Comparison of ENCODE assay signal across 16 mouse cellular contexts in the genomic region with DNA sequence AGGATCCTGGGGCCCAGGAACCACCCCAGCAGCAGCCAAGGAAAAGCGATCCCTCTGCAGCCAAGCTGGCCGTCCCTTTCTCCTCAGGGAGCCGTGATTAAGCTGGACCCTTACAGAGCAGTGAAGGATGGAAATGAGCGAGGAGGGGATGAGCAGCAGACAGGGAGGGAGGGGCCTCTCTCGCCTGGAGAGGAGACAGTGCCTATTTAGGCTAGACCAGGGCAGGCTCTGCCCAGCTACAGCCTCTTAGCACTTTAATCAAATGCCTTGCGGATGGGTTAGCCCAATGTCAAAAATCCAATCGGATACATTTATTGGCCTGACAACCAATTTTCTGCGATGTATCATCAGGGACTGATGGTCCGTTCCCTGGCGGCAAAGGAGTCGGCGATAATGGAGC. TPM values are rescaled to one million over a fixed set of nuclear protein-coding genes. Genes with fewer than 3 reads are reported as not detected.
DNase-seq lines count a peak whose midpoint lies in the region; ATAC-seq lines count a peak whose summit lies in the region.
"Had no signal": no experiment of that assay in that cellular context is flagged by ENCODE, and none has a peak within 500 bp of the region (broad histone marks: within the 10 kb centered on the region; RNA-seq: fewer than 3 reads in every experiment).

No protein-coding gene starts in this region.

- intact Hi-C loops in left cerebral cortex, postnatal 36 days (cut with DNase I) = no loop called here

- no peak overlapping the region for H3K4me3 ChIP-seq in neural tube, embryonic 11.5 days (ENCODE audit: low read depth, low read length)
- no peak overlapping the region for H3K4me3 ChIP-seq in forebrain, embryonic 16.5 days (replicated peaks; ENCODE audit: low read length)
- H3K4me3 ChIP-seq in midbrain, embryonic 14.5 days (replicated peaks; ENCODE audit: low read depth, low read length) = no peak overlapping the region
- H3K4me3 ChIP-seq: kidney, embryonic 15.5 days; left cerebral cortex, adult 2 months; limb, embryonic 13.5 days had no signal

- 7% methylated on average over 12 of the region's 12 CpGs for WGBS in neural tube, embryonic 11.5 days
- whole genome bisulfite sequencing in forebrain, embryonic 16.5 days = 11% methylated on average over 12 of the region's 12 CpGs
- 7% methylated on average over 12 of the region's 12 CpGs for WGBS in midbrain, embryonic 14.5 days

- no peak for ATAC-seq in neural tube, embryonic 11.5 days (ENCODE audit: insufficient read depth, low FRiP score, low TSS enrichment)
- no peak for ATAC-seq in forebrain, embryonic 16.5 days
- ATAC-seq in midbrain, embryonic 14.5 days (ENCODE audit: low FRiP score, low TSS enrichment) = no peak
- ATAC-seq: CD4-positive, CD25-positive, alpha-beta regulatory T cell, adult 4 months; inflammation-experienced regulatory T-cells, adult 6 months had no signal

- H3K4me2 ChIP-seq in neural tube, embryonic 11.5 days (ENCODE audit: low read depth) = no peak overlapping the region
- H3K4me2 ChIP-seq in forebrain, embryonic 16.5 days (ENCODE audit: low read length) = no peak overlapping the region
- peak overlapping the region; percentile 3; the same call in 1 of the 2 replicates for H3K4me2 ChIP-seq in midbrain, embryonic 14.5 days (ENCODE audit: low read length)
- H3K4me2 ChIP-seq: kidney, embryonic 15.5 days; limb, embryonic 13.5 days had no signal

- no peak overlapping the region for H3K9ac ChIP-seq in neural tube, embryonic 11.5 days (ENCODE audit: low read length)
- H3K9ac ChIP-seq in forebrain, embryonic 16.5 days (replicated peaks; ENCODE audit: low read depth, low read length) = 0 out of 2 replicates have a peak overlapping the region, but pooled peaks have one; percentile 16
- H3K9ac ChIP-seq in midbrain, embryonic 14.5 days (replicated peaks; ENCODE audit: low read length) = no peak overlapping the region
- H3K9ac ChIP-seq: kidney, embryonic 15.5 days; limb, embryonic 13.5 days had no signal

- no peaks in the 10 kb centered on the region for H3K36me3 ChIP-seq in neural tube, embryonic 11.5 days (ENCODE audit: control insufficient read depth, insufficient read depth, low read length)
- no peaks in the 10 kb centered on the region for H3K36me3 ChIP-seq in forebrain, embryonic 16.5 days (ENCODE audit: control insufficient read depth, insufficient read depth)
- no peaks in the 10 kb centered on the region for H3K36me3 ChIP-seq in midbrain, embryonic 14.5 days (ENCODE audit: control insufficient read depth, insufficient read depth, low read length)
- H3K36me3 ChIP-seq: kidney, embryonic 15.5 days; limb, embryonic 13.5 days had no signal

- H3K9me3 ChIP-seq in neural tube, embryonic 11.5 days (ENCODE audit: control insufficient read depth, low read length) = no peaks in the 10 kb centered on the region
- H3K9me3 ChIP-seq in forebrain, embryonic 16.5 days (ENCODE audit: control insufficient read depth, low read length) = no peaks in the 10 kb centered on the region
- no peaks in the 10 kb centered on the region for H3K9me3 ChIP-seq in midbrain, embryonic 14.5 days (ENCODE audit: control insufficient read depth, low read length)
- H3K9me3 ChIP-seq: kidney, embryonic 15.5 days; limb, embryonic 13.5 days had no signal

- peaks cover 20% of the 10 kb centered on the region for H3K4me1 ChIP-seq in neural tube, embryonic 11.5 days (ENCODE audit: control insufficient read depth, insufficient read depth, low read length)
- peaks cover 9% of the 10 kb centered on the region for H3K4me1 ChIP-seq in forebrain, embryonic 16.5 days (replicated peaks; ENCODE audit: control insufficient read depth, insufficient read depth, low read length)
- peaks cover 19% of the 10 kb centered on the region for H3K4me1 ChIP-seq in midbrain, embryonic 14.5 days (ENCODE audit: control insufficient read depth, insufficient read depth, low read length)

- H3K27ac ChIP-seq in neural tube, embryonic 11.5 days (ENCODE audit: low read depth, low read length) = no peak overlapping the region; the same call in 1 of the 2 replicates
- H3K27ac ChIP-seq in forebrain, embryonic 16.5 days (ENCODE audit: low read length) = no peak overlapping the region
- 0 out of 2 replicates have a peak overlapping the region, but pooled peaks have one; percentile 15 for H3K27ac ChIP-seq in midbrain, embryonic 14.5 days (replicated peaks; ENCODE audit: low read depth, low read length)
- H3K27ac ChIP-seq: kidney, embryonic 15.5 days; left cerebral cortex, adult 2 months; limb, embryonic 13.5 days had no signal

- H3K27me3 ChIP-seq in neural tube, embryonic 11.5 days (ENCODE audit: control insufficient read depth, insufficient read depth, low read length) = no peaks in the 10 kb centered on the region
- no peaks in the 10 kb centered on the region for H3K27me3 ChIP-seq in forebrain, embryonic 16.5 days (replicated peaks; ENCODE audit: control insufficient read depth, insufficient read depth, low read length)
- no peaks in the 10 kb centered on the region; the same call in 1 of the 2 replicates for H3K27me3 ChIP-seq in midbrain, embryonic 14.5 days (ENCODE audit: control insufficient read depth, insufficient read depth, low read length)

- peak; percentile 59 for DNase-seq in neural tube, embryonic 11.5 days (ENCODE audit: low spot score)
- DNase-seq in neural tube, embryonic 10.5 days (ENCODE audit: extremely low spot score, low spot score) = no peak
- peak; percentile 56 for DNase-seq in midbrain, embryonic 14.5 days
- DNase-seq in yolk sac, embryonic 10.5 days (ENCODE audit: low spot score) = no peak
- no peak for DNase-seq in thymus, adult 18-20 months
- DNase-seq in left cerebral cortex, postnatal 36 days (ENCODE audit: low spot score in 2 of 2) = no peak
- DNase-seq: cerebellum, adult 8-10 months; gastrocnemius, postnatal 36 days; lung, adult 18-20 months; right cerebral cortex, adult 18-20 months had no signal

RNA-seq across cellular contexts. Expression of gene Tle3, which starts 47.8 kb away (rescaled TPM):
- 42.4 and 43.6 TPM in 2 replicates for polyA plus RNA-seq in neural tube, embryonic 11.5 days (2014; fragmentation: Nextera tagmentation; extraction: Ambion mirVana)
- polyA plus RNA-seq in forebrain, embryonic 16.5 days (2015; fragmentation: Nextera tagmentation; extraction: Ambion mirVana) = 36.8 and 42.5 TPM in 2 replicates
- 36.4 and 43.8 TPM in 2 replicates for polyA plus RNA-seq in midbrain, embryonic 14.5 days (2014; fragmentation: Nextera tagmentation; extraction: Ambion mirVana)
- total RNA-seq in left cerebral cortex, postnatal 36 days (2021) = 10 to 100 TPM; 57.6 to 67.1 TPM

Comparison
In these comparisons a context has a peak if more than half of its experiments do, and no peak if none do; other contexts are left out.
1. DNase-seq: peak in neural tube, embryonic 11.5 days (single experiment) and midbrain, embryonic 14.5 days (single experiment); none in neural tube, embryonic 10.5 days (single experiment), yolk sac, embryonic 10.5 days (single experiment), thymus, adult 18-20 months (0 of 2) and left cerebral cortex, postnatal 36 days (0 of 2).